Mouse (Mus musculus) midbrain, postnatal 0 days (tissue): ENCODE results near the gene Hist2h2bb. TPM values are rescaled to one million over a fixed set of nuclear protein-coding genes. Genes with fewer than 3 reads are reported as not detected.

Experiments used
- ATAC-seq: fragments of 200-750 bp; cut with Nextera tagmentation; 2 replicates; pipeline ENCODE4 v1.8.0; 2017; ENCODE audit warnings: moderate number of reproducible peaks, mild to moderate bottlenecking, moderate TSS enrichment, moderate library complexity; ENCODE audit not compliant: low FRiP score
- DNase-seq: peaks from one replicate; pipeline ENCODE4 v3.0.0-alpha.2; 2015; ENCODE audit warnings: low spot score
- H3K27ac ChIP-seq: fragments of 300-500 bp; sonication (generic); 2 replicates; pipeline ENCODE4 v1.5.1; 2014; ENCODE audit warnings: low read depth, mild to moderate bottlenecking, low read length, mixed read lengths
- H3K27me3 ChIP-seq: fragments of 300-500 bp; sonication (generic); 2 replicates; pipeline ENCODE4 v1.6.1; 2014; ENCODE audit warnings: low read length, control low read depth, mixed read lengths; ENCODE audit not compliant: insufficient read depth
- H3K36me3 ChIP-seq: fragments of 300-500 bp; sonication (generic); 2 replicates; pipeline ENCODE4 v1.6.1; 2014; ENCODE audit warnings: low read length, control low read depth, mixed read lengths; ENCODE audit not compliant: insufficient read depth
- H3K4me1 ChIP-seq: fragments of 300-500 bp; sonication (generic); 2 replicates; pipeline ENCODE4 v1.6.1; 2014; ENCODE audit warnings: mild to moderate bottlenecking, control low read depth, antibody characterized with exemption, low read length, mixed read lengths; ENCODE audit not compliant: insufficient read depth
- H3K4me2 ChIP-seq: fragments of 300-500 bp; sonication (generic); 2 replicates; pipeline ENCODE4 v1.6.1; 2014; ENCODE audit warnings: low read depth, mild to moderate bottlenecking, low read length, mixed read lengths; ENCODE audit not compliant: poor library complexity, severe bottlenecking
- H3K4me3 ChIP-seq: fragments of 300-500 bp; sonication (generic); 2 replicates; pipeline ENCODE4 v1.5.1; 2014; ENCODE audit warnings: low read depth, mild to moderate bottlenecking, low read length, moderate library complexity
- H3K9ac ChIP-seq: fragments of 300-500 bp; sonication (generic); replicated peaks from 2 replicates; pipeline ENCODE4 v1.6.1; 2014; ENCODE audit warnings: mild to moderate bottlenecking, low read length, moderate library complexity, mixed read lengths; ENCODE audit not compliant: poor library complexity, severe bottlenecking
- H3K9me3 ChIP-seq: fragments of 300-500 bp; sonication (generic); 2 replicates; pipeline ENCODE4 v1.6.1; 2016; ENCODE audit warnings: low read length, control low read depth
- CTCF ChIP-seq: IDR thresholded peaks from 2 replicates; pipeline ENCODE4 v1.5.1; 2016; ENCODE audit warnings: antibody characterized with exemption, mild to moderate bottlenecking
- WGBS: fragments of 180-500 bp; shearing (Covaris S2); extraction: QIAGEN DNeasy Blood & Tissue Kit; methylation state at CpG from one replicate; pipeline ENCODE4 v1.1.7; 2014; 5-methylcytosine and 5-hydroxymethylcytosine counted together
- polyA plus RNA-seq: library from polyadenylated mRNA; unstranded; fragments of >200 nt; fragmentation: Nextera tagmentation; extraction: Ambion mirVana; gene quantifications from 2 replicates; pipeline ENCODE4 v1.2.1, GENCODE M21; 2015
- total RNA-seq: library from RNA; depleted of rRNA; stranded (reverse); fragments of >200 nt; gene quantifications from 2 replicates; pipeline ENCODE4 v1.2.3, GENCODE M21; 2014

The Hist2h2bb gene
- total and polyA plus RNA-seq, 2 experiments from 2014 or later, result 1.7 to 343 TPM

- ATAC-seq (peak; percentile 87), DNase-seq (peak; percentile 97)
- Histone ChIP-seq H3K9me3 (no peaks in the 10 kb centered on the region), H3K4me2 (peak within 1 kb of the TSS; percentile 77), H3K4me3 (peak within 1 kb of the TSS; percentile 58), H3K27me3 (no peaks in the 10 kb centered on the region), H3K4me1 (peaks cover 3% of the 10 kb centered on the region), H3K27ac (peak within 1 kb of the TSS; percentile 97), H3K9ac (peak within 1 kb of the TSS; percentile 83), H3K36me3 (no peaks in the 10 kb centered on the region)
- WGBS, result under 1% methylated on average over 39 of the region's 40 CpGs
- peak; percentile 77 for TF ChIP-seq CTCF
Observed at GRCm38 (mm10) chr3:96262979-96263550, 6.5 kb upstream of the Hist2h2bb start, which contains the start of gene Hist2h4. Gene Hist2h4 (minus strand): TSS chr3:96263311.

- DNase-seq (peak; percentile 53), ATAC-seq (no peak)
- no peak for TF ChIP-seq CTCF
- 4% methylated on average over 27 of the region's 27 CpGs for WGBS
- H3K36me3 ChIP-seq, result no peaks in the 10 kb centered on the region
- H3K9me3 ChIP-seq, result no peaks in the 10 kb centered on the region
- H3K4me2 ChIP-seq, result peak overlapping the region; percentile 77
- H3K27me3 ChIP-seq, result no peaks in the 10 kb centered on the region
- H3K4me3 ChIP-seq, result peak overlapping the region; percentile 58
- peak overlapping the region; percentile 51 for H3K9ac ChIP-seq
- H3K27ac ChIP-seq, result peak overlapping the region; percentile 97
- peaks cover 5% of the 10 kb centered on the region for H3K4me1 ChIP-seq
Observed at GRCm38 (mm10) chr3:96263558-96264403, 5.8 kb upstream of the Hist2h2bb start.

GRCm38 (mm10) chr3:96264404-96264949 lies 5.1 kb upstream of the Hist2h2bb start:
- Histone ChIP-seq H3K4me2 (peak overlapping the region; percentile 77), H3K27ac (peak overlapping the region; percentile 97; the same call in 1 of the 2 replicates), H3K4me3 (no peak overlapping the region), H3K4me1 (peaks cover 5% of the 10 kb centered on the region), H3K36me3 (no peaks in the 10 kb centered on the region), H3K9me3 (no peaks in the 10 kb centered on the region), H3K9ac (0 out of 2 replicates have a peak overlapping the region, but pooled peaks have one; percentile 51), H3K27me3 (no peaks in the 10 kb centered on the region)
- DNase-seq (no peak), ATAC-seq (no peak)
- TF ChIP-seq CTCF, result no peak
- WGBS, result 66% methylated on average over 7 of the region's 7 CpGs

- H3K27me3 ChIP-seq, result no peaks in the 10 kb centered on the region
- no peaks in the 10 kb centered on the region for H3K9me3 ChIP-seq
- peaks cover 5% of the 10 kb centered on the region for H3K4me1 ChIP-seq
- ATAC-seq (no peak), DNase-seq (no peak)
- H3K27ac ChIP-seq, result no peak overlapping the region
- H3K4me3 ChIP-seq, result no peak overlapping the region
- no peaks in the 10 kb centered on the region for H3K36me3 ChIP-seq
- TF ChIP-seq CTCF, result no peak
- no peak overlapping the region for H3K4me2 ChIP-seq
- 90% methylated on average over 8 of the region's 8 CpGs for WGBS
- no peak overlapping the region for H3K9ac ChIP-seq
Observed at GRCm38 (mm10) chr3:96266132-96266710, 3.3 kb upstream of the Hist2h2bb start.

- H3K4me2 ChIP-seq, result peak overlapping the region; percentile 48
- H3K9me3 ChIP-seq, result no peaks in the 10 kb centered on the region
- no peak overlapping the region; the same call in 1 of the 2 replicates for H3K27ac ChIP-seq
- TF ChIP-seq CTCF, result no peak
- WGBS, result 78% methylated on average over 4 of the region's 4 CpGs
- no peaks in the 10 kb centered on the region for H3K36me3 ChIP-seq
- no peaks in the 10 kb centered on the region for H3K27me3 ChIP-seq
- H3K4me3 ChIP-seq, result no peak overlapping the region
- H3K4me1 ChIP-seq, result peaks cover 5% of the 10 kb centered on the region
- DNase-seq (no peak), ATAC-seq (no peak)
- no peak overlapping the region for H3K9ac ChIP-seq
Observed at GRCm38 (mm10) chr3:96267541-96267940, 2.0 kb upstream of the Hist2h2bb start.
